Mouse (Mus musculus) subcutaneous adipose tissue, adult 2 months (tissue): ENCODE results near the gene Tnfrsf18. TPM values are rescaled to one million over a fixed set of nuclear protein-coding genes. Genes with fewer than 3 reads are reported as not detected.

Experiments used
- polyA plus RNA-seq: library from polyadenylated mRNA; depleted of rRNA; stranded (reverse); fragments of >200 nt; gene quantifications from 2 replicates; pipeline ENCODE4 v1.2.3, GENCODE M21; 2012; ENCODE audit warnings: low replicate concordance; rRNA removed

Tnfrsf18 gene
- 1.6 and 3.9 TPM in 2 replicates for polyA plus RNA-seq

GRCm38 (mm10) chr4:156026013-156026412, at the start of gene Tnfrsf18:
TSS of gene Tnfrsf18 (plus strand) at chr4:156026164.

GRCm38 (mm10) chr4:155992241-155992905, 33.6 kb upstream of the Tnfrsf18 start, which contains the start of the genes B3galt6 and Sdf4:
TSS of gene B3galt6 (minus strand) at chr4:155992649.
TSS of gene Sdf4 (plus strand) at chr4:155992872.

GRCm38 (mm10) chr4:156013637-156014036, 12.3 kb upstream of the Tnfrsf18 start, which contains the start of gene Tnfrsf4:
TSS of gene Tnfrsf4 (plus strand) at chr4:156013843.

GRCm38 (mm10) chr4:156059261-156059660, 33.3 kb downstream of the Tnfrsf18 start, which contains the start of gene Ttll10:
TSS of gene Ttll10 (minus strand) at chr4:156059414.

Other genes with a start within 250 kb of the Tnfrsf18 start
- gene Tmem88b, start 240.3 kb upstream of the Tnfrsf18 start, polyA plus RNA-seq, result 1.9 and 5.3 TPM in 2 replicates
- 0.24 and 0.50 TPM in 2 replicates for gene Ankrd65, start 235.7 kb upstream of the Tnfrsf18 start, polyA plus RNA-seq
- gene Mrpl20, start 223.3 kb upstream of the Tnfrsf18 start, polyA plus RNA-seq, result 86.1 and 127 TPM in 2 replicates
- gene Ccnl2, start 213.7 kb upstream of the Tnfrsf18 start, polyA plus RNA-seq, result 92.1 and 107 TPM in 2 replicates
- gene Aurkaip1, start 194.9 kb upstream of the Tnfrsf18 start, polyA plus RNA-seq, result 126 and 179 TPM in 2 replicates
- 377 and 387 TPM in 2 replicates for gene Mxra8, start 186.5 kb upstream of the Tnfrsf18 start, polyA plus RNA-seq
- 126 and 153 TPM in 2 replicates for gene Dvl1, start 178.8 kb upstream of the Tnfrsf18 start, polyA plus RNA-seq
- gene Tas1r3, start 162.8 kb upstream of the Tnfrsf18 start, polyA plus RNA-seq, result 0.69 and 0.95 TPM in 2 replicates
- 28.1 and 32.4 TPM in 2 replicates for gene Cptp, start 156.7 kb upstream of the Tnfrsf18 start, polyA plus RNA-seq
- 30.7 and 42.4 TPM in 2 replicates for gene Ints11, start 156.6 kb upstream of the Tnfrsf18 start, polyA plus RNA-seq
- 68.2 and 105 TPM in 2 replicates for gene Pusl1, start 134.4 kb upstream of the Tnfrsf18 start, polyA plus RNA-seq
- gene Acap3, start 134.3 kb upstream of the Tnfrsf18 start, polyA plus RNA-seq, result 34.4 and 52.7 TPM in 2 replicates
- gene Ube2j2, start 82.3 kb upstream of the Tnfrsf18 start, polyA plus RNA-seq, result 38.8 and 56.4 TPM in 2 replicates
- gene C1qtnf12, start 63.8 kb upstream of the Tnfrsf18 start, polyA plus RNA-seq, result 71.3 and 112 TPM in 2 replicates
- 4.7 and 9.8 TPM in 2 replicates for gene B3galt6, start 33.5 kb upstream of the Tnfrsf18 start, polyA plus RNA-seq
- gene Sdf4, start 33.3 kb upstream of the Tnfrsf18 start, polyA plus RNA-seq, result 75.5 and 103 TPM in 2 replicates
- 3.2 and 4.5 TPM in 2 replicates for gene Tnfrsf4, start 12.3 kb upstream of the Tnfrsf18 start, polyA plus RNA-seq
- 2.1 TPM in 1 of 2 replicates, not detected in the other for gene Ttll10, start 33.2 kb downstream of the Tnfrsf18 start, polyA plus RNA-seq
- 12.2 and 43.4 TPM in 2 replicates for gene 9430015G10Rik, start 83.8 kb downstream of the Tnfrsf18 start, polyA plus RNA-seq
- 0.20 and 0.82 TPM in 2 replicates for gene Rnf223, start 104.3 kb downstream of the Tnfrsf18 start, polyA plus RNA-seq
- gene Agrn, start 171.3 kb downstream of the Tnfrsf18 start, polyA plus RNA-seq, result 54.1 and 128 TPM in 2 replicates
- 17.6 and 37.0 TPM in 2 replicates for gene Isg15, start 174.7 kb downstream of the Tnfrsf18 start, polyA plus RNA-seq
- 2.6 and 3.8 TPM in 2 replicates for gene AW011738, start 177.1 kb downstream of the Tnfrsf18 start, polyA plus RNA-seq
- gene Perm1, start 189.7 kb downstream of the Tnfrsf18 start, polyA plus RNA-seq, result 0.49 and 0.69 TPM in 2 replicates
- 45.1 and 80.1 TPM in 2 replicates for gene Plekhn1, start 208.7 kb downstream of the Tnfrsf18 start, polyA plus RNA-seq
- gene Noc2l, start 209.8 kb downstream of the Tnfrsf18 start, polyA plus RNA-seq, result 52.7 and 112 TPM in 2 replicates
- 0.10 and 1.1 TPM in 2 replicates for gene Samd11, start 229.5 kb downstream of the Tnfrsf18 start, polyA plus RNA-seq